Mouse (Mus musculus): ENCODE measurements around the gene Morn2. TPM values are rescaled to one million over a fixed set of nuclear protein-coding genes. Genes with fewer than 3 reads are reported as not detected.

Morn2 gene
- polyA plus RNA-seq, 1 experiment, result 7.5 TPM

- TF ChIP-seq CTCF (IDR thresholded peaks at IDR 0.05; ENCODE audit: insufficient read depth, low read length), result no peak
- no peak for TF ChIP-seq POLR2A (IDR thresholded peaks at IDR 0.05; ENCODE audit: borderline replicate concordance, extremely low read depth, low read depth, low read length)
- H3K4me1 ChIP-seq (ENCODE audit: control insufficient read depth, insufficient read depth, low read length), result no peaks in the 10 kb centered on the region
- WGBS, result 83% methylated on average over 4 of the region's 4 CpGs
- no peak for DNase-seq
- H3K4me3 ChIP-seq (replicated peaks; ENCODE audit: extremely low read depth, low read depth, low read length), result no peak overlapping the region
These were observed 22.4 kb downstream of the Morn2 start for GRCm38 (mm10) chr17:80312405-80312804.

- H3K4me1 ChIP-seq (ENCODE audit: control insufficient read depth, insufficient read depth, low read length), result no peaks in the 10 kb centered on the region
- 68% methylated on average over 6 of the region's 6 CpGs for WGBS
- H3K4me3 ChIP-seq (replicated peaks; ENCODE audit: extremely low read depth, low read depth, low read length), result no peak overlapping the region
- TF ChIP-seq CTCF (IDR thresholded peaks at IDR 0.05; ENCODE audit: insufficient read depth, low read length), result no peak
- TF ChIP-seq POLR2A (IDR thresholded peaks at IDR 0.05; ENCODE audit: borderline replicate concordance, extremely low read depth, low read depth, low read length), result no peak
- DNase-seq, result no peak
These were observed 32.2 kb downstream of the Morn2 start for GRCm38 (mm10) chr17:80322228-80322627.

DNA sequence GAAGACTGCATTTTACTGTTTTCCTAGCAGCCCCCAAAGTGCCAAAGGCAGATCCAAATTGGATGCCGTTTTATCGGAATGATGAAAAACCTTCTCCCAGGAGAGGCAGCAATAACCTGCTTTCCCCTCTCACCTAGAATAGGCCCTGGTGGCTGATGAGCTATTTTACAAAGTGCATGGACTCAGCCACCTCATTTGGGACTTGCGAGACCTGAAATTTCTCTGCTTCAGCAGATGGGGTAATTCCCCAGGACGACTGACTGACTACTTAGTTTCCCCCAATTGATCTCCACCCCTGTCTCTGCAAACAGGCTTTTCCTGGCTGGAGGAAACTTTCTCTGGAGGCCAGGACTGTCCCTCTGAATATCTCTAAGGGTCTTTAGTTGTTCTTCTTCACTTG lies 33.0 kb downstream of the Morn2 start:
- Histone ChIP-seq H3K4me3 (replicated peaks; ENCODE audit: extremely low read depth, low read depth, low read length) (no peak overlapping the region), H3K4me1 (ENCODE audit: control insufficient read depth, insufficient read depth, low read length) (no peaks in the 10 kb centered on the region)
- 74% methylated on average over 4 of the region's 4 CpGs for WGBS
- no peak for DNase-seq
- TF ChIP-seq POLR2A (IDR thresholded peaks at IDR 0.05; ENCODE audit: borderline replicate concordance, extremely low read depth, low read depth, low read length), result no peak
- TF ChIP-seq CTCF (IDR thresholded peaks at IDR 0.05; ENCODE audit: insufficient read depth, low read length), result no peak

DNA sequence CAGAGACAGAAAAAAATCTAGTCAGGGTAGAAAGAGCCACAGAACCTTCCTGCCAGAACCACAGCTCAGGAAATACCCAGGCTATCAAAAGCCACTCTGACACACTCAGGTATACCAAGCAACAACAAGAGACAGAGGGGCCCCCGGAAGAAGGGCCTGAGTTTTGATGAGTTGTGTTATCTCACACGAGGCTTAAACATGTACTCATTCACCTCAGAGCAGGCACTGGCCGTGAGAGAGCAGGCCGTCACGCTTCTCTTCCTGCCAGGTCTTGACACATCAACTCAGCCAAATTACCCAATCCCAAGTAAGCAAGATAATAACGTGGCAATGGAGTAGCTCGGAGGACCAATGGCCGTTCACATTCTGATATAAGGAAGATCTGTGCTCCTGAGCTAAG lies 33.7 kb downstream of the Morn2 start:
- no peaks in the 10 kb centered on the region for H3K4me1 ChIP-seq (ENCODE audit: control insufficient read depth, insufficient read depth, low read length)
- DNase-seq, result no peak
- no peak overlapping the region for H3K4me3 ChIP-seq (replicated peaks; ENCODE audit: extremely low read depth, low read depth, low read length)
- no peak for TF ChIP-seq CTCF (IDR thresholded peaks at IDR 0.05; ENCODE audit: insufficient read depth, low read length)
- no peak for TF ChIP-seq POLR2A (IDR thresholded peaks at IDR 0.05; ENCODE audit: borderline replicate concordance, extremely low read depth, low read depth, low read length)
- 45% methylated on average over 8 of the region's 8 CpGs for WGBS

GRCm38 (mm10) chr17:80324521-80324920 lies 34.5 kb downstream of the Morn2 start:
- DNase-seq, result no peak
- no peak for TF ChIP-seq CTCF (IDR thresholded peaks at IDR 0.05; ENCODE audit: insufficient read depth, low read length)
- TF ChIP-seq POLR2A (IDR thresholded peaks at IDR 0.05; ENCODE audit: borderline replicate concordance, extremely low read depth, low read depth, low read length), result no peak
- Histone ChIP-seq H3K4me3 (replicated peaks; ENCODE audit: extremely low read depth, low read depth, low read length) (no peak overlapping the region), H3K4me1 (ENCODE audit: control insufficient read depth, insufficient read depth, low read length) (no peaks in the 10 kb centered on the region)
- 82% methylated on average over 7 of the region's 7 CpGs for whole genome bisulfite sequencing

GRCm38 (mm10) chr17:80325456-80325855 lies 35.5 kb downstream of the Morn2 start:
- Histone ChIP-seq H3K4me3 (replicated peaks; ENCODE audit: extremely low read depth, low read depth, low read length) (no peak overlapping the region), H3K4me1 (ENCODE audit: control insufficient read depth, insufficient read depth, low read length) (no peaks in the 10 kb centered on the region)
- no peak for DNase-seq
- WGBS, result 75% methylated on average over 4 of the region's 5 CpGs
- no peak for TF ChIP-seq CTCF (IDR thresholded peaks at IDR 0.05; ENCODE audit: insufficient read depth, low read length)
- TF ChIP-seq POLR2A (IDR thresholded peaks at IDR 0.05; ENCODE audit: borderline replicate concordance, extremely low read depth, low read depth, low read length), result no peak

DNA sequence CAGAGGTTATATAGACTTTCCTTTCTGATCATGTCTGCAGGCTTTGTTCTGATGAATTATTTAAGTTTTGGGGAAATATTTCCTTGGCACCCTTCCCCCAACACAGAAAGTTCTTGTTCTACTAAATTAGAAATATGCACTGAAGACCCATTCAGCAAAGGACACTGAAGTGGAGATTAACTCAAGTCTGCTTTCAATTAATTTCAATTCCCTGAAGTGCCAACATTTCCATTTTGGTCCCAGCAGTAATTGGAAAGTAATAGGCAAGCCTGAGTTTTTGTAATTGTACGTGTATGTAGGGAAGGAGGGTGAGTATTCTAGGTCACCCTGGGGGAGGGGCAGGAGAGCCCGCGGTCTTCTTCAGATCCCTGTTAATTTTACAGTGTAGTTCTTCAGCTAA lies 36.4 kb downstream of the Morn2 start:
- DNase-seq, result no peak
- Histone ChIP-seq H3K4me1 (ENCODE audit: control insufficient read depth, insufficient read depth, low read length) (no peaks in the 10 kb centered on the region), H3K4me3 (replicated peaks; ENCODE audit: extremely low read depth, low read depth, low read length) (no peak overlapping the region)
- no peak for TF ChIP-seq POLR2A (IDR thresholded peaks at IDR 0.05; ENCODE audit: borderline replicate concordance, extremely low read depth, low read depth, low read length)
- TF ChIP-seq CTCF (IDR thresholded peaks at IDR 0.05; ENCODE audit: insufficient read depth, low read length), result no peak
- WGBS, result 89% methylated on average over 3 of the region's 3 CpGs

DNA sequence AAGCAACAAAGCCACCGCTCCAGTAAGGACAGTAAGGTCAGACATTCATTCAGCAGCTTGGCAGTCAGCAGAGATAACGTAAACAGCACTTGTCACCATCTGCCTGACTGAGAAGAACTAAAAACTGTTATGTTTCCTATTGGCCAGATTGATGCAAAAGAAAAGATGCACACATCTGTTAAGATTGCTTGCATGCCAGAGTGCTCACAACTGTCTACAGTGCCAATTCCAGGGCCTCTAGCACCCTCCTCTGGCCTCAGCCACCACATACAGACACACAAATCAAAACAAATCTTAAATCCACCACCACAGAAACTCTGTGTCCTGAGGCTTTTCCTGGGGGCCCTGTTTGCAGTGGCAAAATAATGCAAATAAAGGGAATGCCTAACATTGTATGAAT lies 42.4 kb downstream of the Morn2 start:
- no peak for DNase-seq
- H3K4me3 ChIP-seq (replicated peaks; ENCODE audit: extremely low read depth, low read depth, low read length), result no peak overlapping the region
- TF ChIP-seq POLR2A (IDR thresholded peaks at IDR 0.05; ENCODE audit: borderline replicate concordance, extremely low read depth, low read depth, low read length) (no peak), CTCF (IDR thresholded peaks at IDR 0.05; ENCODE audit: insufficient read depth, low read length) (0 out of 2 replicates have a peak, but pooled peaks have one; percentile 25)
- H3K4me1 ChIP-seq (ENCODE audit: control insufficient read depth, insufficient read depth, low read length), result no peaks in the 10 kb centered on the region
- WGBS, result 60% methylated on average over 2 of the region's 2 CpGs

- no peak for DNase-seq
- no peak overlapping the region for H3K4me3 ChIP-seq (replicated peaks; ENCODE audit: extremely low read depth, low read depth, low read length)
- TF ChIP-seq POLR2A (IDR thresholded peaks at IDR 0.05; ENCODE audit: borderline replicate concordance, extremely low read depth, low read depth, low read length) (no peak), CTCF (IDR thresholded peaks at IDR 0.05; ENCODE audit: insufficient read depth, low read length) (peak; percentile 37; the same call in 1 of the 2 replicates)
- no peaks in the 10 kb centered on the region for H3K4me1 ChIP-seq (ENCODE audit: control insufficient read depth, insufficient read depth, low read length)
- 79% methylated on average over 4 of the region's 4 CpGs for WGBS
These were observed 55.3 kb downstream of the Morn2 start for GRCm38 (mm10) chr17:80345277-80345676.

DNA sequence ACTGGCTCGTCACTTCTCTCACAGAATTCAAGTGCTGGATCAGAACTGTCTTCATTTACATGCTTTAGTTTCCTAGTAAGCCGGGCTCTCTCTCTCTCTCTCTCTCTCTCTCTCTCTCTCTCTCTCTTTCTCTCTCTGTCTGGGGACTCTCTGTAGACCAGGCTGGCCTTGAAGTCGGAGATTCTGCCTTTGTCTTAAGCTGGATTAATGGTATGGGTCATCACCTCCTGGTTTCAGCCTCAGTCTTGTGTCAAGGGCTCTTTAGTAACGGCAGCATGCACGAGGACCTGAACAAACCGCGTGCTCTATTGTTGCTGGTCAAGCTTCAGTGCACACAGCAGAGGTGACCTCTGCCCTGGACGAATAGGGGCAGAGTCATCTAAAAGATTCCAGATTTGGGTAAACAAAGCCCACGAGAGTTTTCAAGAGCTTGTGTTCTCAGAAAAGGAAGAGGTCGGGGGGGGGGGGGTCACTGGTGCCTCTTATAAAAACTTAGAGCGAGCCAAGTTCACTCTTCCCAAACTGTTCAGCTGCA lies 56.7 kb downstream of the Morn2 start:
- Histone ChIP-seq H3K4me1 (ENCODE audit: control insufficient read depth, insufficient read depth, low read length) (no peaks in the 10 kb centered on the region), H3K4me3 (replicated peaks; ENCODE audit: extremely low read depth, low read depth, low read length) (no peak overlapping the region)
- TF ChIP-seq POLR2A (IDR thresholded peaks at IDR 0.05; ENCODE audit: borderline replicate concordance, extremely low read depth, low read depth, low read length) (no peak), CTCF (IDR thresholded peaks at IDR 0.05; ENCODE audit: insufficient read depth, low read length) (no peak)
- 60% methylated on average over 11 of the region's 11 CpGs for WGBS
- no peak for DNase-seq

Other genes starting within 250 kb of the Morn2 start
- gene Hnrnpll, start 227.9 kb upstream of the Morn2 start, polyA plus RNA-seq (2012; rRNA removed), result 18.2 and 18.5 TPM in 2 replicates
- gene Galm, start 162.7 kb upstream of the Morn2 start, polyA plus RNA-seq (2012; rRNA removed), result 3.8 and 7.6 TPM in 2 replicates
- gene Srsf7, start 82.9 kb upstream of the Morn2 start, polyA plus RNA-seq (2012; rRNA removed), result 31.5 and 46.7 TPM in 2 replicates
- gene Ttc39d, start 82.7 kb upstream of the Morn2 start, polyA plus RNA-seq (2012; rRNA removed), result 0.06 TPM in 1 of 2 replicates, not detected in the other
- 0.79 and 1.6 TPM in 2 replicates for gene Gemin6, start 65.8 kb upstream of the Morn2 start, polyA plus RNA-seq (2012; rRNA removed)
- gene Dhx57, start 273 bp downstream of the Morn2 start, polyA plus RNA-seq (2012; rRNA removed), result 7.7 and 10.2 TPM in 2 replicates
- gene Arhgef33, start 17.2 kb downstream of the Morn2 start, polyA plus RNA-seq (2012; rRNA removed), result 0.21 and 0.40 TPM in 2 replicates
- gene Gm10190, start 83.3 kb downstream of the Morn2 start, polyA plus RNA-seq (2012; rRNA removed), result 0.79 TPM in 1 of 2 replicates, not detected in the other
- gene Sos1, start 190.2 kb downstream of the Morn2 start, polyA plus RNA-seq (2012; rRNA removed), result 2.5 and 2.9 TPM in 2 replicates

Data from lung, adult 2 months (tissue).